In the genomic region with DNA sequence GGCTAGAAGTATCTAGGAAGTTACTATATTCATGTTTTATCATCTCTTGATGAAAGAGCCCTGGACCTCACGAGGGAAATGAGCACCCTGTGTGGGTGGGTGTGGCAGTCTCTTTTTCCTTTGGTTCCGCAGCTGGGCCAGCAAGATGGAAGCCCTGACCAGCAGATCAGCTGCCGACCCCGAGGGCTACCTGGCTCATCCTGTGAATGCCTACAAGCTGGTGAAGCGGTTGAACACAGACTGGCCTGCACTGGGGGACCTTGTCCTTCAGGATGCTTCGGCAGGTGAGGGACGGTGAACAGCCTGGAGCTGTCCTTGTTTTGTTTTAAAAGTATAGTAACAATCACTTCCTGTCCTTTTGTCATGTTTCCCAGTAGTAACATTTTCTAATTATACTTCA, we compare ENCODE assay signal across 18 mouse cellular contexts. TPM values are rescaled to one million over a fixed set of nuclear protein-coding genes. Genes with fewer than 3 reads are reported as not detected.
"Had no signal": no experiment of that assay in that cellular context is flagged by ENCODE, and none has a peak within 500 bp of the region (broad histone marks: within the 10 kb centered on the region; RNA-seq: fewer than 3 reads in every experiment).

No protein-coding gene starts in this region.

- H3K4me2 ChIP-seq: heart, embryonic 12.5 days; hindbrain, embryonic 12.5 days; hindbrain, embryonic 14.5 days; intestine, embryonic 15.5 days; limb, embryonic 12.5 days; liver, embryonic 11.5 days; liver, embryonic 13.5 days; liver, embryonic 15.5 days had no signal

- DNase-seq: liver; liver, embryonic 13.5 days had no signal

- H3K27me3 ChIP-seq: heart, embryonic 12.5 days; hindbrain, embryonic 12.5 days; intestine, embryonic 15.5 days; limb, embryonic 12.5 days; liver, embryonic 13.5 days; liver, embryonic 15.5 days had no signal

- H3K9me3 ChIP-seq: heart, embryonic 10.5 days; heart, embryonic 12.5 days; hindbrain, embryonic 10.5 days; hindbrain, embryonic 12.5 days; intestine, embryonic 15.5 days; limb, embryonic 10.5 days; limb, embryonic 12.5 days; liver, embryonic 13.5 days; liver, embryonic 15.5 days had no signal

- H3K27ac ChIP-seq: liver, embryonic 13.5 days; liver, embryonic 15.5 days had no signal

- H3K4me3 ChIP-seq: heart, embryonic 10.5 days; heart, embryonic 12.5 days; hindbrain, embryonic 10.5 days; hindbrain, embryonic 12.5 days; intestine, embryonic 15.5 days; layer of hippocampus, adult 2 months; left cerebral cortex, adult 2 months; limb, embryonic 10.5 days; limb, embryonic 12.5 days; liver, embryonic 13.5 days; liver, embryonic 15.5 days had no signal

- H3K36me3 ChIP-seq: hindbrain, embryonic 10.5 days; hindbrain, embryonic 12.5 days; intestine, embryonic 15.5 days; liver, embryonic 13.5 days; liver, embryonic 15.5 days had no signal

- ATAC-seq: hindbrain, embryonic 16.5 days; inflammation-experienced regulatory T-cells, adult 6 months; intestine, embryonic 15.5 days; intestine, postnatal 0 days had no signal

- H3K9ac ChIP-seq: heart, embryonic 12.5 days; hindbrain, embryonic 12.5 days; hindbrain, embryonic 14.5 days; intestine, embryonic 15.5 days; limb, embryonic 12.5 days; liver, embryonic 13.5 days; liver, embryonic 15.5 days had no signal

RNA-seq across cellular contexts. Expression of a gene that starts 11.4 kb away (rescaled TPM):
- total RNA-seq: granulocyte monocyte progenitor cell, adult 5-6 weeks had no signal
- polyA plus RNA-seq: inflammation-experienced regulatory T-cells, adult 6 months had no signal
